Mouse (Mus musculus): ENCODE measurements at regions not wholly inside any gene's neighbourhood (a gene's known extent, or its start where the extent isn't known, plus 50 kb on each side); places are given as distances from the start of the nearest gene placed in this dataset.

DNA sequence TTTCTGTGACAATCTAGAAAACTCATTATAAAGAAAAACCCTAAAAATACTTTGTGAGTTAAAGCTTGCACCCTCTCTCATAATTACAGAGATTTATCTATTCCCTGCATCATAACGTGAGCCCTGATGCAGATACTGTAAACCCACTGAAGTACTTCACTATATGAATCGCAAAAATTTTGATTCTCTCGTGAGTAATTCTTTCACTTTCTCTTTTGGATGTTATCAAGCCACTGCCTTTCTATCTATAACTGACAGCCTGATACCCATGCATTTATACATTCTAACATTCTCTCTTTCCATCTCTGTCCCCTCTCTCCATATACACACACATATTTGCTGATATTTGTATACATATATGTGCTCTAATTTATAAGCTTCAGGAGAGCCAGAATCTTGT is 264.1 kb upstream of the Gm765 start:
- DNase-seq = no peak

DNA sequence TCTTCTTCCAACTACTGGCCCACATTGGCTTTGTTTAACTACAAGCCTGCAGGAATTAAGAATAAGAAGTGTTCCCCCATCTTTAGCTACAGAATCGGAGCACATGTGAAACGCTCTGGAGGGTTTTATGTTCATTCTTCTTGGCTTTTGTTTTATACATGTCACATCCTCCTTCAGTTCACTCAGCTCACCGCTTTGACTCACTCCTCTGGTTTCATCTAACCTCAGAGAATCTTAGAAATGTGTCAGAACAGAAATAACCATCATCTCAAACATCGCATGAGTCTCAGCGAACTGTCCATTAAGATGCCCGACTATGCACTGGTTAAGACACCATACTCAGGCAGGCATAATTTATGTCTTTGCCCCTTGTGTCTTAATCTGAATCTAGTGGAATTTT is 255.1 kb upstream of the Gm765 start:
- DNase-seq = no peak

DNA sequence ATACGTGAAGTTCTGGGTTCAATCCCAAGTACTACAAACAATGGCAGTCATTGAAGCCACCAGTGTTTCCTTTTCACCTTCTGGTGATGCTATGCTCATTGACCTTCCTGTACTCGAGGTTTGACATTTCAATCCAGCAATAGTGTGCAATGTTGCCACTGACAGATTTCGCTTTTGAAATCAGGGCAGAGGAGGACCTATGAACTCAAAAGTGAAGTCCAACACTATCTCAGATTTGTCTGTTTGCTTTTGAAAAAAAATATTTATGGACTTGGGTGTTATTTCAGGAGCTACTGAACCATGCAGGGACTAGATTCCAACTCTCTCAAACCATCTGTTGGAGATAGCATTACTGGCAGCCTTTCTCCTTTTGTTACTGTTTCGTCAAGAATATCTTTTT is 248.4 kb upstream of the Gm765 start:
- no peak for DNase-seq

DNA sequence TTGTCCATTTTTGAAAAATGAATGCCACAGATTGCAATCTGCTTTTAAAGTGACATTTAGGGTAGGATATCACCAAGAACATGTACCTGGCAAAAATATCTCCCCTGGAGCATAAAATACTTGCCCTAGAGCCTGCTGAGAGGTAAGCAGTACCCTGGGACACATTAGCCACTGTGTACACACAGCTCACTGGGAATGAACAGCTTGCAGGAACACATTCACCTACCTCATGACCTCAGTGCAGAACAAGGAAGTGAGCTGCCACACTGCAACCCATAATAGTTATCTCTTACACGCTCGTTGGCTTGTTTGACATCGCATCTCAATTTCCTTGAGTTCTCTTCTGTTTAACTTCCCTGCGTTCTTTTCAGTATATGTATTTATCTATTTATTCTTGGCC is 246.4 kb upstream of the Gm765 start:
- DNase-seq = no peak

DNA sequence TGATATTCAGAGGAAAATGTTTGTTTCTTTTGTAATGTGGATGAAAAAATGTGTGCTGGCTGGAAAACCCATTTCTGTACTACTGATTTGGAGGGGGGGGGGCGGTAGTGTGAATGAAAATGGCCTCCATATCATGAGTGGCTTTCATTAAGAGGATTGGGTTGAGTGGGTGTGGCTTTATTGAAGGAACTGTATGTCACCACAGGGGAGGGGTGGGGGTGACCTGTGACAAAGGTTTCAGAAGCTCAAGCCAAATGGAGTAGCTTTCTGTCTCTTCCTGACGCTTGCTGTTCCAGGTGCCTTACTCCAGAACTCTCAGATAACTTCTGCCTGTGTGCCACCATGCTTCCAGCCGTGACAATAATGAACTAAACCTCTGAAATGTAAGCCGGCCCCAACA is 242.0 kb upstream of the Gm765 start:
- DNase-seq = no peak

DNA sequence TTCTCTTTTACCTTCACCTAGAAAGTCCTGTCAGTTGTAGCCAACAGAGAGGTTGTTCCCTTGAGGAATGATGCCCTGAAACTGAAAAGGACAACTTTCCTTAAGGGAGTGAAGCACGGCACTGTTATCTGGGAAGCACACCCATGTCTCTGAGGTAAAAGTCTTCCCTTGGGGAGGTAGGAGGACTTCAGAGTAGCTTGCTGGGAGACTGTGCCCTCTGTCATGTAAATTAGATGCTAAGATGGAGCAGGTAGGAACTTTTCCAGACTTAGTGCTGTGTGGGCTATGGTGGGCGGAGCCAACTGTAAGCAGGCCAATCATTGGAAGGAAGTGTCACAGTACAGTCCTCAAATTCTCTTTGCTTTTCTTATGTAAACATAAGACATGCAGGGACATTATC is 240.3 kb upstream of the Gm765 start:
- DNase-seq = no peak

DNA sequence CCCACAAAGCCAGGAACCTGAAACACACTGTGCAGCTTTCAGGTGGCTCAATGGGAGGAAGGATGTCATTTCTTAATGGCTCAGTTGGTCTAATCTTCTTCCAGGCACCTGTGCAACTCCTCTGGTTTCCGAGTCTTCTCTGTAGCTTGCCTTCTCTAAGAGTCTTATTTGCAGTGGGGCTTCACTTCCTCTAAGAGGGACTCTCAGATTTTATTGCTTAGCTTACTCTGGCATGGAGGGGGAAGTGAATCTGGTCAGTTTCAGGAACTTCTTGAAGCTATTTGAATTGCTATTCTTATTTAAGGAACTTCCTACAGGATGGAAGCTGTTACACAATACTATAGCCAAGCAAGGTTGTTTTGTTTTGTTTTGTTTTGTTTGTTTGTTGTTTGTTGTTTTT is 232.7 kb upstream of the Gm765 start:
- no peak for DNase-seq

DNA sequence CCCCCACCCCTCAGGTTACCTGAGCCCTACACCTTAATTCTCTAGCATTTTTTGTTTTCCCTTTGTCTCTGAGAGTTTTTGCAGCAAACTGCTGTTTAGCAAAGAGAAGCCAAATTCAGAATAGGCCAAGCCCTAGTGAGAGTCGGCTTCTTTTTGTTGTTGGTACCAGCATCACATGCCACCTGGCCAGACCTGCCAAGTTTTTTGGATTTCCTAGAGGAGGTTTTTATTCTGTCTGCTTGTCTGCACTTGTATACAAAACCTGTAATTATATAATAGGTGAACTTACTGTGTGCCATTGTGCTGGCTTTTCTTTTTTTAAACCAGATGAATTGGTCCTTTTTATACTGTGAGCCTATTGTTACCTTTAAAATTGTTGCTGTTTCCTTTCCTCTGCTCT is 213.1 kb upstream of the Gm765 start:
- no peak for DNase-seq

DNA sequence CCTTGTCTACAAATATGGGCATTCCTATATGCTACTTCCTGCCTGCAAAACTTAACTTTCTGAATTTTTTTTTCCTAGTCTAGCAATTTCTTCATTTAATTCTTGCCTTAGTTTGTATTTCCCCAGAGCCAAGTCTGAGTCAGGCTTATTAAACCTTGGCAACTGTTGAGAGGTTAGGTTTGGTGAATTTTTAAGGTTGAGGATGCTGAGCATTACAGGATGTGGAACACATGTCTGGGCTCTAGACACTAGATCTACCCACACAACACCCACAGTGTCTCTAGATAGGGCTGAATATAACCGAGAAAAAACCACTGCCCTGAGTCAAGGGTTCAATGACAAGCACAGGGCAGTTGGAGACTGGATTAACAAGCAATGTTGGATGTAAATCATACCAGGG is 211.4 kb upstream of the Gm765 start:
- DNase-seq = no peak

DNA sequence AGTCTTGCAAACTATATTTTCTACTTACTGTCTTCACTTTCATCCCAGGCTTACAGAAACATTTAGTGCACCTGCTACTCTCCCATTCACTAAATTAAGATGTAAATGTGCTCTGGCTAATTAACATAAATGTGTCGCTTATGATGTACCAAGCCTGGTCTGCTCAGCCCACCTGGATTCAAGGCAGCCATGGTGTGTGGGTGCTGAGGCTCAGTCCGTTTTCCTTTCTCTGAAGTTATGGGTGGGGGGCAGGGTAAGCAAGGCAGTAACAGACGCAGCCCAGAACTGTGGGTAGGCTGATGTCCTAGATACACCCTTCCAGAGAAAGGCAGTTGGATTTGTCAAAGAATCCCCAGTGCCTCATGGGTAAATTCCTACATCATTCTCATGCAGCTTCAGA is 209.2 kb upstream of the Gm765 start:
- DNase-seq = no peak

DNA sequence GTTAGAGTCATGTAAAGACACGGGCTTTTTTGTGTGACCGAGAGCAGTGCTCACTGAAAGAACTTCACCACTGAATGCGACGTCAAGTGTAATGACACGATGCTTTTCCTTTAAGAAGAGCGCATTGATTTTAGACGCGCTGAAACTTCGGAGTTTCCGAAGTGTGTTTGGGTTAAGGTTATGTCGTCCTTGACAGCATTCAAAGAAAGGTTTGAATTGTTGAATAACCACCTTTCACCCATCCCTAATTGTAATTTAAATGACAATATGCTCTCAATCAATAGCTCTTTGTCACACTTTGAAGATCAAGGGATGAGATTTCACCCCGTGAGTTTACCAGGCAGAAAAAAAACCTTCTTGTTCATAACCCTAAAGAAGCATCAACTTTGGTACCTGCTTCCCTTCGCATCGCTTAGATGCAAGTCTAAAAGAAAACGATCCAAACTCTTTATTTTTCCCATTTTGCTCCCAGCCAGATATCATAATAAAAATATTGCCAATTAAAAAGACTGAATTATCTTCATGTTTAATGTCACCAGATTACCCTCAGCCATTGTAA is 184.4 kb upstream of the Gm765 start:
- no peak for DNase-seq

DNA sequence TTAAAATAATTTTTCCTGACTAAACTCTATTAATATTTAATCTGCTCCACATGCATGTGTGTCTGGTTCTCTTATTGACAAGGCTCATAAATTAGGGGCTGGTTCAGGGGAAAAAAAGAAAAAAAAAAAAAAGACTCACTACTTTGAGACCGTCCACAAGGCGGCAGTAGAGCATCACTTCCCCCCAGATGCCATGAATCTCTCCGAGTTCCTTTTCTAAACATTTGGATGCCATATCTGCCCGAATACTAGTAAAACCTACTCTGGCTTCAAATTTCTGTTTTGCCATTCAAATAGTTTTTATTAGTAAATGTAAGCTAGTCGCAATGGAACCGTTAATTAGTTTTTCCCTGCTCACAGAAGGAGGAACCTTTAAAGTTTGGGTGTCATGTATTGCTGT is 182.7 kb upstream of the Gm765 start:
- peak; percentile 78 to 80 for DNase-seq

DNA sequence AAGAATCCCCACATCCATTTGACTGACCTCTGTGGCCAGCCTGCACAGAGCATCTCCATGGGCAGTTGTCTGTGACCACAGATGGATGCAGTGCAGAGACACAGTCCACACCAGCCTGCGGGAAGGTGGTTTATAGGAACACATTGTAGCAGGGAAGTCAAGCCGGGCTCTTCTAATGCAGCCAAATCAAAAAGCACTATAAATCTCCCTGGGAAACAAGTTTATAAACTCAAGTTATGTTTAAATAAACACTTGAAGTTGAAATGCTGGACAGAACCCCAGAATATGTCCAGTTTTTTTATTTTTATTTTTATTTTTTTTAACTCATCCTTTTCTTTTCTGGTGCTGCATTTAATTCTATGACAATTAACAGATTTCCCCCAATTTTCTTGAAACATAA is 182.1 kb upstream of the Gm765 start:
- peak; percentile 5 to 9 for DNase-seq

DNA sequence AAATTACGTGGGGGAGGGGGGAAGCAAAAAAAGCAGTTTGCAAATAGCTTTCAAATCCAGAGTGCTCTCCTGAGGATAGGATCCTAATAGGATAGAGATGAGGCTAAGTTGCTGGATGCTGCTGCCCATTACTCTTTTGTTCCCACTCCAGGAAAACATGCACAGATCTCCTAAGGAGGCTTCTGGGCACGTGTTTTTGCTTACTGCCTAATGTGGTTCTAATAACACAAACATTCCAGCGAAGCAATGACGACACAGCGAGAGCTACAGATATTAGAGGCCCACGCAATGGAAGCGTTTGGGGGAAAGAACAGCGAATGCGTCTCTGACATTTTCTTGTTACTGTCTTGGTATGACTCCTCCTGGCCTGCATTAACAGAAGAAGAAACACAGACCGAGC is 179.0 kb upstream of the Gm765 start:
- no peak for DNase-seq

DNA sequence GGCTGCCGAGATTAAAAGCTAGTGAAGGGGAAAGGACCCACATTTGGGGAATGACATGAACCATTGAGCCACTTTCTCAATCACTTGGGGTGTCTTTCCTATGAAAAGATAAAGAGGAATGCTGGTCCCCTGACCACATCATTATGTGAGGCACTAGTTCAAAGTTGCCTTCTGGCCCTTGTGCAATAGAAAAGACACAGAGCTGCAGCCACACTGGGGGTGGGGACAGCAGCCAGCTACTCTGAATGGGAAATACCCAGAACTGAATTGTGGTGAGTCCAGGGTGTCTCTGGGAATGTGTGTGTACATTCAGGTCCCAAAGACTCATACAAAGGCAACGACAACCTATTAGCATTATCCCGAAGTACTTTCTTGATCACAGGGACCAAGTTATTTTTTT is 172.3 kb upstream of the Gm765 start:
- no peak for DNase-seq

DNA sequence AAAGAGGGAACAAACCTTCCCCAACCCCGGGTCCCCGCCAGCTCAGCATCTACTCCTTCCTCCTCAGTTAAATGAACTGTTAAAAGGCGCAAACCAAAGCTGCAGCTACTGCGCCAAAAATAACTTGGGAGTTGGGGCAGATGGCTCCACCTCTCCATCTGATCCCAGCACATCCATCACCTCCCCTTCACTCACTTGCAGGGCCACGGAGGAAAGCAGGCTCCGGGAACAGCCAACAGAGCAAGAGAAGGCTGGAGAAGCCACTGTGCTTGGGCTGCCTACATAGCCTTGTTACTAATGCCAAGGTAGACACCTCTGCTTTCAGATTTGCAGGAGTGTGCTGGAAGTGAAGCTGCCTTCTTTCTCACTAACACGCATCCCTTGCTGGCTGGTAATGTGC is 171.8 kb upstream of the Gm765 start:
- DNase-seq = no peak

DNA sequence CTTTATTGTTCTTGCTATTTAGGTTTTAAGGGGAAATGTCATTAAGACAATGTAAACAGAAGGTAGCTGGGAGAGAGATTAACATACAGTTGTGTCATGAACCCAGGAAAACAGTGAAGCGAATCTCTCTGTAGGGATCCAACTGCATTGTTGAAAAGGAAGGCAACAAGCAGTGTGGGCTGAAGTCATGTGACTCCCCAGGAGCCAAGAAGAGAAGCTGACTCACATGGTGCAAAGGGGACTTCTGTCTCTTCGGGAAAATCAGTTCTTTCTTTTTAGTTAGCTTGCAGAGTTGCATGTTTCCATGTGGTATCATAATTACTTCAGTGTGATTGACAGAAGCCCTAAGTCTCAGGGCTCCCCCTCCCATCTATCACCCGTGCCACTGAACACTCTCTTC is 170.7 kb upstream of the Gm765 start:
- DNase-seq = no peak

DNA sequence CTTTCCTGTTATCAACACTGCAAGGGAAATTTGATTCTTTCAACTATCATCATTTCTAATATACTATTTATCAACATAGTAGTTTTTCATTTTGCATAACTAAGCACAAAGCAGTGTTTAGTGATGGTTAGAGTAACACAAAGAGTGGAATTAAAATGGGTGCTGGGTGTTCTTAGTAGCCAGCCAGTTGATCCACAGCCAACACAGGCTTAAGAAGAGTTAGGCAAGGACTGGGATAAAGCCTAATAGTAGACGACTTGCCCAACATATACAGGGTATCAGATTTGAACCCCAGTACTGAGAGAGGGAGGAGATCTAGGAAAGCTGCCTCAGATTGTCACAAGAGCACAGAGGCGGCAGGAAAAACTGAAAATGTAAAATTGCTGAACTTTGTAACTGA is 160.2 kb upstream of the Gm765 start:
- no peak for DNase-seq

DNA sequence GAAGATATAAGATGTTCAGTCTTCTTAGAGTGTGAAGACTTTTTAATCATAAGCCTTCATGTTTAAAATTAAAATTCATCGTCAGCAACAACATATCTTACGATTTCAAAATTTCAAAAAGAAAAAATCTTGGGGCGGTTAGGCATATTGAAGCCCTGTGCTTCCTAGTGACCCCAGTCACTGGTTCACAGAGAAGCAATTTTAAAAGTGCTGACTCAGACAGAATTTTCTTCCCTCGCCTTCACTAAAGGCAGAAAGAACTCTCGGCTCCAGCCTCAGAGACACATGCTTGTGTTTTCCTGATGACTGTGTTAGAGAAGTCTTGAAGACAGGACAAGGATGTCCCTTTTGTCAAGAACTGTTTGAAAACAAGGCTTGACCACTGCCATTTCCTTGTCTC is 157.2 kb upstream of the Gm765 start:
- DNase-seq = no peak

DNA sequence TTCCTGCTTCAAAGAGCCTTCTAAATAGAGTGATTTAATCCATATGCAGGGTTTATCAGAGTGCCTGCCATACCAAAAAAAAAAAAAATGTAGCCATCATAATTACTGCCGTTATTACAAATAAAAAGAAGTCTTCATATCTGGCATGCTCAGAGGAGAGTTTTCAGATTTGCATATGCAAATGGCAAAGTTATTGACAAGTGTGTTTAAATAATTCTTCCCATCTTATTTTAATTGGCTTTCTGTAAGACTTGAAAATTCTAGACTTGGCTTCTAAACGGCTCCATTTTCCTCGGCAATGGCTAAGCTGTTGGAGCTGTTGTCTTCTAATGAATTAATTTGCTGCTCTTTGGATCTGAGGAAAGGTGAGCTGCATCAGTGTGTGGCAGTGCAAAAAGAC is 144.1 kb upstream of the Gm765 start:
- DNase-seq = no peak

DNA sequence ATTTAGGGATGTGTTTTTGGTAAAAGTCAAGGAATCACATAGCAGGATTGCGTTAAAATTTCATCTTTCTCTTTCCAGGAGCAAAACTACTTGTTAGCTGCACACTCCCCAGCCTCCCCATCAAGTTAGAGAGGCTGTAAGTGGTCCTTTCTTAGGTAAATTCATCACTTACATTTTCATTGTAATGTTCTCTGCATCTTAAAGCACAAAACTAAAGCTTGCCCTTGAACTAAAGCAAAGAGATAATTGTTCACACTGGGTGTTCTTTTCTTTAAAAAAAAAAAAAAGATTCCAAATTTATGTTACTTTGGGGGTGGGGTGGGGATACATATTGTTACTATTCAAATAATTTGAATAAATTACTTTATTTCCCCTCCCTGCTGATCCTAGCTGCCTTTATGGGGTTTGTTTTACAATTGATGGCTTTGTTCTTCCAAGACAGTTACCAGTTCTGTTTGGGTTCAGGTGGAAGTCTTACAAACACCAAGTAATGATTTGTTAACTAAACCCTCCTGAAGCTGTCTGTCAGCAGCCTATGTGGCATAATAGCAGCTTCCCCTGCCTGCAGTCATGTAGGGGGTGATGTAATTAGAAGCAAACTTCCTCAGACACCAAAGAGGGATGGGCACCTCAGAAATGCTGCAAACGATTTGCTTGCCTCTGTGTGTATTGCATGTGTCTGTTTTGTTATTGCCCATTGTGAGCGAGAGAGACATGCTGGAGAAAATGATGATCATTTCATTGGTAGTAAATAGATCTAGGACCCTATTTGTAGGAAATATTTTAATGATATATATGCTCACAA is 141.0 kb upstream of the Gm765 start:
- DNase-seq = no peak

DNA sequence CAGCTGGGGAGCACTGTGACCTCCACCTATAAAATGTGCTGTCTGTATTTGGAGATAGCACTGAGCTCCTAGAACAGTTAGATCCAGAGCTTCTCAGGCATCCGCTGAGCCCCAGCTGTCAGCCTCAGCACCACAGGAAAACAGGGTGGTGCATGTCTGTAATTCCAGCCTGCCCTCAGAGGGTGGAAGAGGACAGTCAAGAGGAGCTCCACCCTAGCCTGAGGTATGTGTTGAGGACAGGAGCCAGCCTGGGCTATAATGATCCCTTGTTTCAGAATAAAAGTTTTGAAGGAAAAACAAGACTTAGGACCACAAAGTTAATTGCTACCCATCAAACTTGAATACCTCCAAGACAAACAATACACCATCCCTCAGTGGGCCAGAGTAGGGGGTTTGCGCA is 139.8 kb upstream of the Gm765 start:
- peak in 1 of 2 experiments; percentile 38 for DNase-seq

DNA sequence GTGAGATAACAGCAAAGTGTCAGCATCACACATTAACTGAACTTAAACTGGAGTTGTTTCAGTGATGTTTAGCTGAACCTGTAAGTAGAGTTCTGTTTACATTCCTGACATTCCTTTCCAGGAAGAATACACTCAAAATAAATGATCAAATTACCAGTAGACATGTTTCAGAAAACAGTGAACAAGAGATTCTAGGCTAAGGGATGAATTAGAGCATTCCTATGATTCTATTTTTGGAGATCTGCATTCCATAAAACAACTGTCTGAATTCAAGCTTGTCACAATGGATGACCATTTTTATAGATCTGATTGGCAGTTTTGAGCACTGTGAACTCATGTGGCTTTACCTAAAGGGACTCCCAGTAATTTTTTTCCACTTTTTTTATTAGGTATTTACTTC is 125.0 kb upstream of the Gm765 start:
- no peak for DNase-seq

DNA sequence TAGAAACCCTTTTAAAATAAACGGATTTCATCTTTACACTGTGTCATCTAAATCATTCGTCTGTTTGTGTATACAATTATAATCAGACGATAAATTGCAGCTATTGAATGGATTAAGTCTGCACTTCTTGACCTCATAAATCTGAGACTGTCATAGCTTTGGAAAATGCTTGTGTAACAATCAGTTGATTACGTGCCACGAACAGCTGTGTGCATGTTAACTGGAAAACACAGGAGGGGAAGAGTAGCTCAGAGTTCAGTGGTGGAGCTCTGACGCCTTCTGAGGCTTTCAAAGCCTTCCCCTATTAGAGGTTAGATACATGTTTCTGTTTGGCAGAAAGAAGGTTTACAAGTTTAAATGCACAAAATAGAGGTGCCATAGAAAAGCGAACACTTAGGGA is 109.7 kb upstream of the Gm765 start:
- no peak for DNase-seq

DNA sequence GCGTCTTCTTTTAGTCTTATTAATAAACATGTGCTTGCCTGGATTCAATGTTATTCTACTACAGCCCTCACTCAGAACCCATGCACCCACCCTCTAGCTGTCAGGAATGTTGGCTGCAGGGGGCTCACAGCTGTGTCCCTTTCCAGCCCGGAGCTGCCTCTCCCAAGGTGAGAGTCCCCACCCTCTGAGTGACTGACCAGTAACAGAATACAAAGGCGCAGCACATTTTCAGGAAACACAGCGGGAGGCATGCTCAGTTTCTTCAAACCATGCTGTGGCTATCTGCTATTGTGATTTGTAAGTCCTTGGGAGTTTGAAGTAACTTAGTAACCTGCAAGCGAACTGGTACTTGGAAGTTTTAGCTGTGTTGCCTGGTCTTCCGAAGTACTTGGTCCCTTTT is 93.1 kb upstream of the Gm765 start:
- no peak for DNase-seq
